Mouse (Mus musculus) heart, embryonic 12.5 days (tissue): ENCODE measurements around the gene S1pr4. TPM values are rescaled to one million over a fixed set of nuclear protein-coding genes. Genes with fewer than 3 reads are reported as not detected.

Experiments used
- ATAC-seq: fragments of 200-750 bp; cut with Nextera tagmentation; 2 replicates; pipeline ENCODE4 v1.8.0; 2017; ENCODE audit warnings: moderate TSS enrichment, moderate library complexity; ENCODE audit not compliant: insufficient number of reproducible peaks, low FRiP score
- H3K27ac ChIP-seq: fragments of 300-500 bp; sonication (generic); 2 replicates; pipeline ENCODE4 v1.5.1; 2016; ENCODE audit warnings: mild to moderate bottlenecking, moderate library complexity; ENCODE audit not compliant: poor library complexity, severe bottlenecking
- H3K27me3 ChIP-seq: fragments of 300-500 bp; sonication (generic); replicated peaks from 2 replicates; pipeline ENCODE4 v1.6.1; 2016; ENCODE audit warnings: mild to moderate bottlenecking, moderate library complexity
- H3K36me3 ChIP-seq: fragments of 300-500 bp; sonication (generic); 2 replicates; pipeline ENCODE4 v1.6.1; 2016; ENCODE audit warnings: mild to moderate bottlenecking, moderate library complexity
- H3K4me1 ChIP-seq: fragments of 300-500 bp; sonication (generic); replicated peaks from 2 replicates; pipeline ENCODE4 v1.6.1; 2016; ENCODE audit warnings: mild to moderate bottlenecking
- H3K4me2 ChIP-seq: fragments of 300-500 bp; sonication (generic); 2 replicates; pipeline ENCODE4 v1.6.1; 2016; ENCODE audit warnings: mild to moderate bottlenecking, moderate library complexity
- H3K4me3 ChIP-seq: fragments of 300-500 bp; sonication (generic); 2 replicates; pipeline ENCODE4 v1.5.1; 2016; ENCODE audit warnings: mild to moderate bottlenecking
- H3K9ac ChIP-seq: fragments of 300-500 bp; sonication (generic); 2 replicates; pipeline ENCODE4 v1.6.1; 2016; ENCODE audit warnings: mild to moderate bottlenecking, moderate library complexity
- H3K9me3 ChIP-seq: fragments of 300-500 bp; sonication (generic); replicated peaks from 2 replicates; pipeline ENCODE4 v1.6.1; 2016; ENCODE audit warnings: mild to moderate bottlenecking, moderate library complexity
- WGBS: fragments of 180-500 bp; shearing (Covaris S2); methylation state at CpG from one replicate; pipeline ENCODE4 v1.1.7; 2016; 5-methylcytosine and 5-hydroxymethylcytosine counted together
- polyA plus RNA-seq: library from polyadenylated mRNA; unstranded; fragments of >200 nt; fragmentation: Nextera tagmentation; extraction: Ambion mirVana; gene quantifications from 2 replicates; pipeline ENCODE4 v1.2.1, GENCODE M21; 2016

Gene S1pr4
- polyA plus RNA-seq, 1 experiment from 2014 or later = 0.52 TPM

- Histone ChIP-seq H3K9ac (no peak overlapping the region), H3K4me2 (no peak overlapping the region), H3K27ac (no peak overlapping the region), H3K9me3 (no peaks in the 10 kb centered on the region), H3K4me1 (peaks cover 16% of the 10 kb centered on the region), H3K36me3 (no peaks in the 10 kb centered on the region), H3K27me3 (0 out of 2 replicates have a peak, but pooled peaks cover 15% of the 10 kb centered on the region), H3K4me3 (no peak overlapping the region)
- ATAC-seq = no peak
- 63% methylated on average over 23 of the region's 23 CpGs for WGBS
Observed at GRCm38 (mm10) chr10:81499250-81499901, 556 bp downstream of the S1pr4 start.

DNA sequence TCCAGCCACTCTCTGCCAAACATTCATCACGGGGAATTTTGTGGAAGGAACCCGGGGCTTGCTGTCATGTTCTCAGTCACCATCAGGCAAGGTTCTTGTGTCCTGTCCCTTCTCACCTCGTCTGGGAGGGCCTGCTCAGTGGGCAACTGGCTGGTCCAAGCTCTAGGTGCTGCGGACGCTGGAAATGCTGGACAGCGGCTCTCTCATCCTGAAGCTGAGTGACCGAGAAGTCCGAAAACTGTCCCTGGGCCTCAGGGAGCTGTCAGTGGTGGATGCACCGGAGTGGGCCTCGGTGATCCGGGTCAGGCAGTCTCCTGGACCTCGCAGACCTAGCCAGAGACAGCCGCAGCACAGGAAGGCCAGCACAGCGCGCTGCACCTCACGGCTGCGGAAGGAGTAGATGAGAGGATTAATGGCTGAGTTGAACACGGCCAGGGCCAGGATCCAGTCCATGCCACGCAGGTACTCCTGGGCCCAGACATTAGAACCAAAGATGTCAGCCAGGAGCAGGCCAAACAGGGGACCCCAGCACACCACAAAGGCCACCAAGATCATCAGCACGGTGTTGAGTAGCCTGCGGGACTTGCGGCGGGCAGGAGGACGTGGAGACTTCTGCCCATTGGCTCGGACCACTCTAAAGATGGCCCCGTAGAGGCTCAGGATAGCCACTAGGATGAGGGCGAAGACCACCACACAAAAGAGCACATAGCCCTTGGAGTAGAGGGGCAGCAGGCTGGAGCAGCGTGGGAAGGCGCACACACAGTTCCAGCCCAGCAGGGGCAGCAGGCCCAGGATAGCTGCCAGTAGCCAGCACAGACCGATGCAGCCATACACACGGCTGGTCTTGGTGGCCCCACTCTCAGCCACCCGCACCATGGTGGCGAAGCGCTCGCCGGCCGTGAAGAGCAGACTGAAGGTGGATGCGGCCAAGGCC, 1.3 kb downstream of the S1pr4 start:
- H3K4me3 ChIP-seq = no peak overlapping the region
- H3K4me2 ChIP-seq = no peak overlapping the region

GRCm38 (mm10) chr10:81497401-81498270, 2.3 kb downstream of the S1pr4 start:
- H3K27me3 ChIP-seq = no peaks in the 10 kb centered on the region
- H3K27ac ChIP-seq = no peak overlapping the region
- H3K36me3 ChIP-seq = peaks cover 14% of the 10 kb centered on the region
- ATAC-seq = no peak
- 74% methylated on average over 17 of the region's 17 CpGs for WGBS
- 0 out of 2 replicates have a peak overlapping the region, but pooled peaks have one; percentile 59 for H3K4me2 ChIP-seq
- no peak overlapping the region for H3K4me3 ChIP-seq
- H3K9ac ChIP-seq = no peak overlapping the region
- peaks cover 19% of the 10 kb centered on the region for H3K4me1 ChIP-seq
- no peaks in the 10 kb centered on the region for H3K9me3 ChIP-seq

More for the DNA sequence above, 1.3 kb downstream of the S1pr4 start:
- 80% methylated on average over 38 of the region's 38 CpGs for WGBS
- Histone ChIP-seq H3K9ac (no peak overlapping the region), H3K27ac (no peak overlapping the region), H3K9me3 (no peaks in the 10 kb centered on the region), H3K36me3 (0 out of 2 replicates have a peak, but pooled peaks cover 7% of the 10 kb centered on the region), H3K4me1 (peaks cover 22% of the 10 kb centered on the region), H3K27me3 (0 out of 2 replicates have a peak, but pooled peaks cover 7% of the 10 kb centered on the region)
- ATAC-seq = no peak

DNA sequence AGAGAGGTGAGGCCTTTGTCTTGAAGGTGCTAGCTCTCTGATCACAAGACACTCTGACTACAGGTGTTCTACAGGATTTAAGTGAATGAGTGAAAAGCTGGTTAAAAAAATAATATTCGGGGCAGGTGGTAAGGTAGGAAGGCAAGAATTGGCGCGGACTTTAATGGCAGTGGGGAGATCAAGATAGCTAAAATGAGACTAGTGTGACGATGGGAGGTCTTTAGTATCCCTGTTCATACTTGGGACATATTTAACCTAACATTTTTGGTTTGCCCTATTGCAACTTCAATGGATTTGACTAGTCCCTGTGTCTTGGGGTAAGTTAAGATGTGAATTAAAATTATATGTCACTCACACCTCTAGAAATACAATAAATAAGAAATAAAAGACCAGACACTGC, 3.0 kb downstream of the S1pr4 start:
- H3K9me3 ChIP-seq = no peaks in the 10 kb centered on the region
- H3K36me3 ChIP-seq = peaks cover 21% of the 10 kb centered on the region
- 30% methylated on average over 4 of the region's 4 CpGs for WGBS
- H3K4me1 ChIP-seq = peaks cover 19% of the 10 kb centered on the region
- H3K4me2 ChIP-seq = peak overlapping the region; percentile 59
- no peaks in the 10 kb centered on the region for H3K27me3 ChIP-seq
- ATAC-seq = no peak
- no peak overlapping the region for H3K9ac ChIP-seq
- H3K4me3 ChIP-seq = peak overlapping the region; percentile 90
- peak overlapping the region; percentile 48; the same call in 1 of the 2 replicates for H3K27ac ChIP-seq

GRCm38 (mm10) chr10:81496264-81496901, 3.5 kb downstream of the S1pr4 start, which contains the start of gene Ncln:
Gene Ncln, minus strand, starts transcription at chr10:81496392.
- Histone ChIP-seq H3K4me1 (peaks cover 19% of the 10 kb centered on the region), H3K27me3 (no peaks in the 10 kb centered on the region), H3K4me3 (peak within 1 kb of the TSS; percentile 90), H3K27ac (peak within 1 kb of the TSS; percentile 48), H3K4me2 (peak within 1 kb of the TSS; percentile 99), H3K9me3 (no peaks in the 10 kb centered on the region), H3K36me3 (peaks cover 27% of the 10 kb centered on the region), H3K9ac (peak within 1 kb of the TSS; percentile 93)
- peak; percentile 95 for ATAC-seq
- under 1% methylated on average over 41 of the region's 45 CpGs for WGBS

- peak overlapping the region; percentile 99 for H3K4me2 ChIP-seq
- peak; percentile 3; the same call in 1 of the 2 replicates for ATAC-seq
- H3K9me3 ChIP-seq = no peaks in the 10 kb centered on the region
- H3K27me3 ChIP-seq = no peaks in the 10 kb centered on the region
- peaks cover 33% of the 10 kb centered on the region for H3K36me3 ChIP-seq
- peak overlapping the region; percentile 90 for H3K4me3 ChIP-seq
- peaks cover 19% of the 10 kb centered on the region for H3K4me1 ChIP-seq
- under 1% methylated on average over 41 of the region's 41 CpGs for WGBS
- peak overlapping the region; percentile 48 for H3K27ac ChIP-seq
- H3K9ac ChIP-seq = peak overlapping the region; percentile 93
Observed at GRCm38 (mm10) chr10:81495616-81496263, 4.2 kb downstream of the S1pr4 start.

- Histone ChIP-seq H3K4me3 (peak overlapping the region; percentile 90), H3K36me3 (peaks cover 39% of the 10 kb centered on the region), H3K4me1 (peaks cover 19% of the 10 kb centered on the region), H3K27ac (no peak overlapping the region), H3K27me3 (no peaks in the 10 kb centered on the region), H3K4me2 (peak overlapping the region; percentile 99), H3K9me3 (no peaks in the 10 kb centered on the region), H3K9ac (peak overlapping the region; percentile 93)
- WGBS = 70% methylated on average over 6 of the region's 6 CpGs
- no peak for ATAC-seq
Observed at GRCm38 (mm10) chr10:81495151-81495550, 4.8 kb downstream of the S1pr4 start.

DNA sequence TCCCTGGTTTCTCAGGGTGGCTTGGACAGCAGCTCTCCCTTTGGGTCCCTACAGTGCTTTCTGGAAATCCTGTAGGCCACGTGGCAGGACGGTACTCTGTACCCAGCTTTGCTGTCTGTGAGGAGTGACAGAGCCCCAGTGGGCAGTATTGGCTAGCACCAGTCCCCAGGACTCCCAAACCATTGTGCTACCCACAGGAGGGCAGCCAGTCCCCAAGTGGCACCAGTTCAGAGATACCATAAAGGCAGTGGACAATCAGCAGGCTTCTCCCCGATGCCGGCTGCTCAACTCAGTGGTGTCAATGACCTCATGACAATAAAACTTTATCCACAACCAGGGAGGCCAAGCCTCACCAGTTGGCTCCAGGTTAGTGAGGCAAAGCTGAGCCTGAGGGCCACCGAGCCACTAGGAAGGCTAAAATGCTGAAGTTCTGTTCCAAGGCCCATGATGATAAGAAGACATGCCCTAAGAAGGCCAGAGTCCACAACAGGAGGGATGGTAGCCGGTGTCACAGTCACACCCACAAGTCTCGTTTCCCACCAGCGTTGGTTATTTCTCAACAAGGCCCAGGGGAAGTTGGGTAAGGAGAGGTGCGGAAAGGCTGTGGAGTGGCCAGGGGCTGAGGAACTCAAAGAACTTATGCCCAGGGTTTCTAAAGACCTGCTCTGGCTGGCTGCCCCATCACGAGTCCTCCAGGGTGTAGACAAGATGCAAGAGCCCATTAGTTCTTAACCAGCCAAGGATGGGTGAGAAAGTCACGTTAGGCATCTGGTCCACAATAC, 5.5 kb downstream of the S1pr4 start:
- Histone ChIP-seq H3K27me3 (no peaks in the 10 kb centered on the region), H3K36me3 (peaks cover 46% of the 10 kb centered on the region), H3K9ac (no peak overlapping the region; the same call in 1 of the 2 replicates), H3K4me1 (peaks cover 19% of the 10 kb centered on the region), H3K27ac (no peak overlapping the region), H3K9me3 (no peaks in the 10 kb centered on the region), H3K4me3 (no peak overlapping the region), H3K4me2 (peak overlapping the region; percentile 99)
- WGBS = 84% methylated on average over 11 of the region's 11 CpGs
- ATAC-seq = no peak

DNA sequence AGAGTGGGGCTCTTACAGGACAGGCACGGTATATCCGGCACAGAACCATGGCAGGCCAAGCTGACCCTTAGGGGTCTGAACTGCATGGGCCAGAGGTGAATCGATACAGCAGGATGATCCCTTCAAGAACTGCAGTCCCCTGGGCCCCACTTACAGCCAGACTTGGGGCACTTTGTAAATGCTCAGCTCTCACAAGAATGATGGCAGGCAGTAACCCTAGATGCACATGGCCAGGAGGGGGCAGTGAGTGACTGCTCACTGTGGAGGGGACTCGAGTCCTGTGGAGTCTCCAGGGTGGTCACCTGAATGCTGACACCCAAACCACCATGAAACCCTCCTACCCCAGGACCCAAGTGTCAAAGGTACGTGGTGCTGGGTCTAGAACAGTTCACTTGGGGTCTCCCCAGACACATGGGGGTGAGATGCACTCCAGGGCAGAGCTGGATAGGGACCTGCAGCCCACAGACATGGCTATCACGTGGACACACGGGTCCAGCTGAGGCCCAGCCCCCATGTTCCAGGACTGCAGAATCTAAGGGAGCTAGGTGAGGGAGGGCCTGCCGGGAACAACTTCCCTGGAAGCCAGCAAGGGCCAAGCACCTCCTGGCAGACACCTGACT, 6.2 kb downstream of the S1pr4 start:
- no peak for ATAC-seq
- Histone ChIP-seq H3K36me3 (peaks cover 54% of the 10 kb centered on the region), H3K9ac (no peak overlapping the region), H3K4me3 (no peak overlapping the region), H3K9me3 (no peaks in the 10 kb centered on the region), H3K27ac (no peak overlapping the region), H3K4me1 (peaks cover 19% of the 10 kb centered on the region), H3K27me3 (no peaks in the 10 kb centered on the region), H3K4me2 (no peak overlapping the region)
- WGBS = 83% methylated on average over 8 of the region's 8 CpGs
